Mouse (Mus musculus) limb, embryonic 14.5 days (tissue): Measurements from ENCODE around the gene Zfp652. TPM values are rescaled to one million over a fixed set of nuclear protein-coding genes. Genes with fewer than 3 reads are reported as not detected.

ENCODE experiments used
- ATAC-seq: fragments of 200-750 bp; cut with Nextera tagmentation; 2 replicates; pipeline ENCODE4 v1.8.0; 2017; ENCODE audit warnings: low read depth, moderate number of reproducible peaks, moderate TSS enrichment; ENCODE audit not compliant: low FRiP score
- DNase-seq: peaks from one replicate; pipeline ENCODE4 v3.0.0-alpha.2; 2015; ENCODE audit warnings: low spot score
- H3K27ac ChIP-seq: fragments of 300-500 bp; sonication (generic); replicated peaks from 2 replicates; pipeline ENCODE4 v1.5.1; 2014; ENCODE audit warnings: low read depth, mild to moderate bottlenecking, low read length, moderate library complexity, mixed read lengths
- H3K27me3 ChIP-seq: fragments of 300-500 bp; sonication (generic); 2 replicates; pipeline ENCODE4 v1.6.1; 2014; ENCODE audit warnings: low read length, mixed read lengths; ENCODE audit not compliant: control insufficient read depth, insufficient read depth
- H3K36me3 ChIP-seq: fragments of 300-500 bp; sonication (generic); 2 replicates; pipeline ENCODE4 v1.6.1; 2014; ENCODE audit warnings: mild to moderate bottlenecking, low read length, moderate library complexity, mixed read lengths; ENCODE audit not compliant: control insufficient read depth, insufficient read depth
- H3K4me1 ChIP-seq: fragments of 300-500 bp; sonication (generic); 2 replicates; pipeline ENCODE4 v1.6.1; 2014; ENCODE audit warnings: antibody characterized with exemption, low read length, mixed read lengths; ENCODE audit not compliant: control insufficient read depth, insufficient read depth
- H3K4me2 ChIP-seq: fragments of 300-500 bp; sonication (generic); replicated peaks from 2 replicates; pipeline ENCODE4 v1.6.1; 2014; ENCODE audit warnings: low read depth, mild to moderate bottlenecking, low read length, moderate library complexity; ENCODE audit not compliant: severe bottlenecking
- H3K4me3 ChIP-seq: fragments of 300-500 bp; sonication (generic); replicated peaks from 2 replicates; pipeline ENCODE4 v1.5.1; 2014; ENCODE audit warnings: low read length
- H3K9ac ChIP-seq: fragments of 300-500 bp; sonication (generic); 2 replicates; pipeline ENCODE4 v1.6.1; 2014; ENCODE audit warnings: mild to moderate bottlenecking, low read depth, low read length, moderate library complexity; ENCODE audit not compliant: severe bottlenecking
- H3K9me3 ChIP-seq: fragments of 300-500 bp; sonication (generic); 2 replicates; pipeline ENCODE4 v1.6.1; 2016; ENCODE audit warnings: low read length; ENCODE audit not compliant: control insufficient read depth
- POLR2A ChIP-seq: fragments of 200-500 bp; IDR thresholded peaks from 2 replicates; pipeline ENCODE4 v1.8.0; 2012; ENCODE audit warnings: inconsistent platforms, mild to moderate bottlenecking, moderate library complexity, borderline replicate concordance; ENCODE audit not compliant: insufficient read depth, insufficient read length; ENCODE audit errors: extremely low read depth
- WGBS: fragments of 180-500 bp; shearing (Covaris S2); extraction: QIAGEN DNeasy Blood & Tissue Kit; methylation state at CpG from one replicate; pipeline ENCODE4 v1.1.7; 2014; 5-methylcytosine and 5-hydroxymethylcytosine counted together
- polyA plus RNA-seq, 2 experiments: library from polyadenylated mRNA; depleted of rRNA in 1 of 2; stranded (reverse) in 1 of 2; unstranded in 1 of 2; fragments of >200 nt; fragmentation: Nextera tagmentation in 1 of 2; extraction: Ambion mirVana in 1 of 2; gene quantifications; 2 replicates each; pipeline versions ENCODE4 v1.2.1 to v1.2.3; 2012 to 2014

Gene Zfp652
- polyA plus RNA-seq, 2 experiments, result 13.8 to 25.3 TPM

GRCm38 (mm10) chr11:95834742-95835710 lies 122.6 kb downstream of the Zfp652 start:
- Histone ChIP-seq H3K9ac (no peak overlapping the region), H3K36me3 (no peaks in the 10 kb centered on the region), H3K4me3 (no peak overlapping the region), H3K4me2 (no peak overlapping the region), H3K4me1 (peaks cover 28% of the 10 kb centered on the region), H3K27me3 (peaks cover 66% of the 10 kb centered on the region), H3K9me3 (no peaks in the 10 kb centered on the region), H3K27ac (no peak overlapping the region)
- 21% methylated on average over 15 of the region's 15 CpGs for WGBS
- no peak for DNase-seq
- no peak for ATAC-seq
- TF ChIP-seq POLR2A, result no peak

GRCm38 (mm10) chr11:95835832-95836231 lies 123.4 kb downstream of the Zfp652 start:
- no peak for ATAC-seq
- Histone ChIP-seq H3K9ac (no peak overlapping the region), H3K27ac (no peak overlapping the region), H3K9me3 (no peaks in the 10 kb centered on the region), H3K27me3 (peaks cover 57% of the 10 kb centered on the region), H3K4me1 (peaks cover 24% of the 10 kb centered on the region), H3K36me3 (no peaks in the 10 kb centered on the region), H3K4me2 (no peak overlapping the region), H3K4me3 (no peak overlapping the region)
- WGBS, result 41% methylated on average over 6 of the region's 6 CpGs
- DNase-seq, result no peak
- no peak for TF ChIP-seq POLR2A

- Histone ChIP-seq H3K9me3 (no peaks in the 10 kb centered on the region), H3K36me3 (no peaks in the 10 kb centered on the region), H3K9ac (no peak overlapping the region), H3K4me1 (peaks cover 20% of the 10 kb centered on the region), H3K27me3 (peaks cover 51% of the 10 kb centered on the region), H3K4me3 (no peak overlapping the region), H3K27ac (no peak overlapping the region), H3K4me2 (no peak overlapping the region)
- no peak for ATAC-seq
- TF ChIP-seq POLR2A, result no peak
- 30% methylated on average over 6 of the region's 6 CpGs for WGBS
- DNase-seq, result no peak
Observed at GRCm38 (mm10) chr11:95836433-95836832, 124.0 kb downstream of the Zfp652 start.

- no peak within 1 kb of the TSS for H3K27ac ChIP-seq
- peaks cover 45% of the 10 kb centered on the region for H3K27me3 ChIP-seq
- no peak within 1 kb of the TSS for H3K4me3 ChIP-seq
- DNase-seq, result peak; percentile 82
- no peaks in the 10 kb centered on the region for H3K36me3 ChIP-seq
- no peak within 1 kb of the TSS for H3K9ac ChIP-seq
- WGBS, result 48% methylated on average over 10 of the region's 10 CpGs
- no peak within 1 kb of the TSS for H3K4me2 ChIP-seq
- H3K9me3 ChIP-seq, result no peaks in the 10 kb centered on the region
- no peak for ATAC-seq
- H3K4me1 ChIP-seq, result peaks cover 23% of the 10 kb centered on the region
- TF ChIP-seq POLR2A, result no peak
Observed at GRCm38 (mm10) chr11:95837059-95837458, 124.6 kb downstream of the Zfp652 start, which contains the start of gene Gngt2. Gene Gngt2, plus strand, starts transcription at chr11:95837216.

- Histone ChIP-seq H3K27ac (no peak overlapping the region), H3K27me3 (peaks cover 30% of the 10 kb centered on the region), H3K4me2 (no peak overlapping the region), H3K36me3 (no peaks in the 10 kb centered on the region), H3K9me3 (no peaks in the 10 kb centered on the region), H3K4me1 (peaks cover 26% of the 10 kb centered on the region), H3K4me3 (no peak overlapping the region), H3K9ac (no peak overlapping the region)
- ATAC-seq (no peak), DNase-seq (no peak)
- TF ChIP-seq POLR2A, result no peak
- 75% methylated on average over 4 of the region's 4 CpGs for WGBS
Observed at GRCm38 (mm10) chr11:95838598-95838997, 126.1 kb downstream of the Zfp652 start.
